Mouse (Mus musculus): ENCODE measurements around the gene Polr3k. TPM values are rescaled to one million over a fixed set of nuclear protein-coding genes. Genes with fewer than 3 reads are reported as not detected.

Gene Polr3k
- total and polyA plus RNA-seq, 2 experiments from 2014 or later = 15.3 to 25.4 TPM

DNA sequence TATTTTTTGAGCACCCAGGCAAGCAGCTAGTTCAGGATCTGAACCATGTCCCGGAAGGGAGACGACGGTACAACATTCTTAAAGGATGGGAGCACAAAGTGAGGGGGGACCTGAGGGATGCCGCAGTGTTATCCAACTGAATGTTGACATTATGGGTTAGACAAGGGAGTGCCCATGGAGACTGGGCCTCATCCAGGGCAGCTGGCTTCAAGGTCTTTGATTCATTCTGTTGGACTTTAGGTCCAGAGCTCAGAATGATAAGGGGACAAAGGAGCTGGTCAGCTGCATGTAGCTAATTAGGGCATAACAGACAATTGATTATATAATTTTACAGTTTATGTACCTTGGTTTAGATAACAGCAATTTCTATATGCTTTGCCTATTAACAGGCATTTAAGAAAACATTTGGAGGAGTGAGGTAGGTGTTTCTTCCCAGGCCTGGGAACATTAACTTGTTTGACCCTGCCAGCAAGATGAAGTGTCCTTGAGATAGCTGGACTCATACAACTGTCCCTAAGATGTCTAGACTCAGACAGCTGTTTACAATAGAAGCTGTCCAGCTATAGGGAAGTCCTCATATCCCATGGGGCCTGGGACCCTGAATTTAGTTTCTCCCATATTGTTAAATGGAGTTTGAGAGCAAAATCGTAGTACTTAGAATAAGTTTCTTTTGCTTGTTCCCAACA is 18.3 kb upstream of the Polr3k start:
- no peak overlapping the region for H3K4me3 ChIP-seq (ENCODE audit: low read depth, low read length)
- no peak overlapping the region for H3K9ac ChIP-seq (replicated peaks; ENCODE audit: low read depth, low read length)
- no peak for ATAC-seq (ENCODE audit: insufficient read depth, low read depth)
- no peak for DNase-seq (ENCODE audit: low spot score)
- TF ChIP-seq CTCF (IDR thresholded peaks at IDR 0.05; ENCODE audit: low read depth) (no peak), EP300 (IDR thresholded peaks at IDR 0.05; ENCODE audit: low read depth) (no peak)
- H3K36me3 ChIP-seq (replicated peaks; ENCODE audit: control insufficient read depth, insufficient read depth, low read length) = peaks cover 55% of the 10 kb centered on the region
- no peaks in the 10 kb centered on the region for H3K4me1 ChIP-seq (ENCODE audit: control insufficient read depth, insufficient read depth)
- no peaks in the 10 kb centered on the region for H3K9me3 ChIP-seq (replicated peaks; ENCODE audit: control insufficient read depth, low read length)
- 82% methylated on average over 5 of the region's 5 CpGs for WGBS
- H3K4me2 ChIP-seq (ENCODE audit: low read depth, low read length) = no peak overlapping the region
- H3K27ac ChIP-seq (ENCODE audit: low read depth) = no peak overlapping the region
- no peaks in the 10 kb centered on the region for H3K27me3 ChIP-seq (ENCODE audit: control insufficient read depth, insufficient read depth, low read length)

DNA sequence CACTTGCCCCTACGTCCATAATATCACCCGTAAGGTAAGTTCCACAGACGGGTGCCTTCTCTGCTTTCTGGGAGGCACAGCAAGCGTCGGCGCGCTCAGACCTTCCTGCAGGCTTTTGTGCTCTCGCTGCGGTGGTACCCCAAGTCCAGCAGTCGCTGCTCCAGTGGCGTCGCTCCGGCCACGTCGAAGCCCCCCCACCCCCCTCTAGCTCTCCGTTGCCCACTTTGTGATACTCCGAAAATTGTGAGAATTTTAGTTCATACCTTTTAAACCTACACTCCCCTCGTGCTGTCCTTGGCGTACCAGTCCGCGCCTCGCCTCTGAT is 361 bp downstream of the Polr3k start:
- TF ChIP-seq CTCF (IDR thresholded peaks at IDR 0.05; ENCODE audit: low read depth) (no peak), EP300 (IDR thresholded peaks at IDR 0.05; ENCODE audit: low read depth) (no peak)
- peaks cover 10% of the 10 kb centered on the region; the same call in 1 of the 2 replicates for H3K4me1 ChIP-seq (ENCODE audit: control insufficient read depth, insufficient read depth)
- WGBS = under 1% methylated on average over 22 of the region's 22 CpGs
- DNase-seq (ENCODE audit: low spot score) (no peak), ATAC-seq (ENCODE audit: insufficient read depth, low read depth) (no peak; the same call in 1 of the 2 replicates)
- peaks cover 12% of the 10 kb centered on the region for H3K36me3 ChIP-seq (replicated peaks; ENCODE audit: control insufficient read depth, insufficient read depth, low read length)
- H3K9ac ChIP-seq (replicated peaks; ENCODE audit: low read depth, low read length) = peak overlapping the region; percentile 69
- H3K9me3 ChIP-seq (replicated peaks; ENCODE audit: control insufficient read depth, low read length) = no peaks in the 10 kb centered on the region
- peak overlapping the region; percentile 64 for H3K4me3 ChIP-seq (ENCODE audit: low read depth, low read length)
- H3K27me3 ChIP-seq (ENCODE audit: control insufficient read depth, insufficient read depth, low read length) = no peaks in the 10 kb centered on the region
- H3K27ac ChIP-seq (ENCODE audit: low read depth) = peak overlapping the region; percentile 41
- peak overlapping the region; percentile 85 for H3K4me2 ChIP-seq (ENCODE audit: low read depth, low read length)

DNA sequence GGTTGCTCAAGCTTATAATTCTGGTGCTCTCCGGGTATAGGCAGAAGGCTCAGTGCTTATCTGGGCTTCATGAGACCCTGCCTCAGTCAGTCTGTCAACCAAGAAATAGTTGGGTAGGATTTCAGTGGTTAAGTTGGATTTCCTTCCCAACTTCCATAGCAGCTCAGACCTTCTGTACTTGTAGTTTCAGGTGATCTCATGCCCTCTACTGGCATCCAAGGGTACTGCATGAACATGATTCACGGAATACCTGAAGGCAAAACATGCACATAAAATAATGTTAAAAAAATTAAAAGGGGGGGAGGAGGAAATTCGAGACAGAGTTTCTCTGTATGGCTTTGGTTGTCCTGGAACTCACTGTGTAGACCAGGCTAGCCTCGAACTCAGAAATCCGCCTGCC is 2.8 kb downstream of the Polr3k start:
- no peak for ATAC-seq (ENCODE audit: insufficient read depth, low read depth)

DNA sequence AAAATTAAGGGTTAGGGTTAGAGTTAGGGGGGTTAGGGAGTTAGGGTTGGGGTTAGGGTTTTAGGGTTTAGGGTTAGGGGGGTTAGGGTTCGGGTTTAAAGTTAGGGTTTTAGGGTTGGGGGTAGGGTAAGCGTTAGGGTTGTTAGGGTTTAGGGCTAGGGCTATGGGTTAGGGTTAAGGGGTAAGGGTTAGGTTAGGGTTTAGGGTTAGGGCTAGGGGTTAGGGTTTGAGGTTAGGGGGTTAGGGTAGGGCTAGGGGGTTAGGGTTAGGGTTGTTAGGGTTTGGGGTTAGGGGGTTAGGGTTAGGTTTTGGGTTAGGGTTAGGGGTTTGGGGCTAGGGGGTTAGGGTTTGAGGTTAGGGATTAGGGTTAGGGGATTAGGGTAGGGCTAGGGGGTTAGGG is 6.9 kb downstream of the Polr3k start:
- peaks cover 16% of the 10 kb centered on the region for H3K36me3 ChIP-seq (replicated peaks; ENCODE audit: control insufficient read depth, insufficient read depth, low read length)
- H3K4me1 ChIP-seq (ENCODE audit: control insufficient read depth, insufficient read depth) = no peaks in the 10 kb centered on the region
- no peak for TF ChIP-seq EP300 (IDR thresholded peaks at IDR 0.05; ENCODE audit: low read depth)
- ATAC-seq (ENCODE audit: insufficient read depth, low read depth) = no peak
- H3K27me3 ChIP-seq (ENCODE audit: control insufficient read depth, insufficient read depth, low read length) = no peaks in the 10 kb centered on the region
- no peak for DNase-seq (ENCODE audit: low spot score)
- H3K4me2 ChIP-seq (ENCODE audit: low read depth, low read length) = no peak overlapping the region
- H3K4me3 ChIP-seq (ENCODE audit: low read depth, low read length) = no peak overlapping the region
- H3K27ac ChIP-seq (ENCODE audit: low read depth) = no peak overlapping the region
- WGBS = 92% methylated on average over 2 of the region's 2 CpGs
- H3K9me3 ChIP-seq (replicated peaks; ENCODE audit: control insufficient read depth, low read length) = no peaks in the 10 kb centered on the region
- H3K9ac ChIP-seq (replicated peaks; ENCODE audit: low read depth, low read length) = no peak overlapping the region

More for the DNA sequence above, 2.8 kb downstream of the Polr3k start:
- Histone ChIP-seq H3K9ac (replicated peaks; ENCODE audit: low read depth, low read length) (no peak overlapping the region), H3K36me3 (replicated peaks; ENCODE audit: control insufficient read depth, insufficient read depth, low read length) (peaks cover 16% of the 10 kb centered on the region), H3K4me2 (ENCODE audit: low read depth, low read length) (no peak overlapping the region), H3K4me3 (ENCODE audit: low read depth, low read length) (no peak overlapping the region), H3K4me1 (ENCODE audit: control insufficient read depth, insufficient read depth) (peaks cover 10% of the 10 kb centered on the region; the same call in 1 of the 2 replicates), H3K9me3 (replicated peaks; ENCODE audit: control insufficient read depth, low read length) (no peaks in the 10 kb centered on the region), H3K27ac (ENCODE audit: low read depth) (no peak overlapping the region), H3K27me3 (ENCODE audit: control insufficient read depth, insufficient read depth, low read length) (no peaks in the 10 kb centered on the region)
- no peak for TF ChIP-seq EP300 (IDR thresholded peaks at IDR 0.05; ENCODE audit: low read depth)
- peak; percentile 86 for TF ChIP-seq CTCF (IDR thresholded peaks at IDR 0.05; ENCODE audit: low read depth)
- 49% methylated on average over 5 of the region's 5 CpGs for WGBS
- DNase-seq (ENCODE audit: low spot score) = peak; percentile 54

DNA sequence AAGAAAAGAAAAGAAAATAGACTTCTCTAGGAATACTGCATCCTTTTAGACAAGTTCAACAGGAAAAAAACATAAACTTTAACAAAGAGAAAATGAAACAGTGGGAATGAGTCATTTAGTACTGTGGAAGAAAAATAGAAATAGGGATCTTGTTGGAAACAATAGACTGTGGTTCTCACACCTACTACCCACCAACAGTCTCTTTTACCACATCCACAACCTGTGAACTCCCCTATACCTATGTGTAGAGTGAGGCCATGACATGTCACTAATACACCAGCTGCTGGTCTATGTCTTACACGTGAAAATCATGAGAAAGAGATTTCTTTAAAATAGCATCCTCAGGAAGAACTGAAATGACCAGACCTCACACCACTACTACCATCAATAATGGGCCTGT is 14.8 kb downstream of the Polr3k start:
- Histone ChIP-seq H3K4me2 (ENCODE audit: low read depth, low read length) (no peak overlapping the region), H3K36me3 (replicated peaks; ENCODE audit: control insufficient read depth, insufficient read depth, low read length) (0 out of 2 replicates have a peak, but pooled peaks cover 4% of the 10 kb centered on the region), H3K4me3 (ENCODE audit: low read depth, low read length) (no peak overlapping the region), H3K4me1 (ENCODE audit: control insufficient read depth, insufficient read depth) (no peaks in the 10 kb centered on the region), H3K27me3 (ENCODE audit: control insufficient read depth, insufficient read depth, low read length) (no peaks in the 10 kb centered on the region), H3K27ac (ENCODE audit: low read depth) (no peak overlapping the region), H3K9ac (replicated peaks; ENCODE audit: low read depth, low read length) (no peak overlapping the region), H3K9me3 (replicated peaks; ENCODE audit: control insufficient read depth, low read length) (no peaks in the 10 kb centered on the region)
- no peak for ATAC-seq (ENCODE audit: insufficient read depth, low read depth)
- 85% methylated on average over 1 of the region's 1 CpGs for WGBS
- DNase-seq (ENCODE audit: low spot score) = no peak
- TF ChIP-seq CTCF (IDR thresholded peaks at IDR 0.05; ENCODE audit: low read depth) (no peak), EP300 (IDR thresholded peaks at IDR 0.05; ENCODE audit: low read depth) (no peak)

Data from heart, postnatal 0 days (tissue).